Mouse (Mus musculus) neural tube, embryonic 10.5 days (tissue): ENCODE data around the gene Gm17606.
A peak's percentile ranks its signal among the peaks of the same experiment; 100 is the strongest.

Experiments
- DNase-seq: peaks from one replicate; pipeline ENCODE4 v3.0.0-alpha.2; 2017; ENCODE audit warnings: low spot score; ENCODE audit errors: extremely low spot score

The Gm17606 gene

GRCm38 (mm10) chr14:54624976-54625375 is 15.8 kb upstream of the Gm17606 start:
- DNase-seq, result no peak

DNA sequence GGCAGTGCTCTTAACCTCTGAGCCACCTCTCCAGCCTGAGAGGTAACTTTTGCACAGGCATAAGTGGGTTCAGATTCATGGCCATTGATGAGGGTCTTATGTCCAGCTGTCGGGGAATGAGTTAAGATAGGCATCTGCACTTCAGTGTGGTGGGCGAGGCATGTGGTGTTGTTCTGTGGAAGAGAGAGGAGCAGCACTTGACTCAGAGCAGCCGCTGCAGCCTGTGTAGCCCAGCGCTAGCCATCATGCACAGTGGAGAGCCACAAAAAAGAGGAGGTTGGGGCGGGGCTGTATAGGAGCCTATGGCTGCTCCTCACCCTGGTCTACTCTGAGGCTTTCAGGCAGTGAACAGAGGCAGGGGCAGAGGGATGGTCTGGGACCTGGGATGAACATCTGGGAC is 12.6 kb upstream of the Gm17606 start:
- no peak for DNase-seq

DNA sequence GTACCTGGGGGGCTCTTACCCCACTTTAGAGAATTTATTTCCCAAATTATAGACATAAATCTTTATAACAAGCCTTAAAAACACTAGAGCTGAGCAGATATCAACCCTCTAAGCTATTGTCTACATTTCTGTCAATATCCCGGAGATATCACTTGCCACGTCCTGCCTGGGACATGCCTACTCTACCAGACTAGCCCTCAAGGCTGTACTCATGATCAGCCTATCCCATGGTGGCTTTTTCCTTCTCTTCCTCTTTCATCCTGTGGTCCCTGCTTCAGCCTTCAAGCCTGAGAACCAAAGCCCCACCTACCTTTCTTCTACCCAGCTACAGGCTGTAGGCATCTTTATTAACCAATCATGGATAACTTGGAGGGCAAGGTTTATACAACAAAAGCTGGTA is 11.0 kb upstream of the Gm17606 start:
- no peak for DNase-seq

DNA sequence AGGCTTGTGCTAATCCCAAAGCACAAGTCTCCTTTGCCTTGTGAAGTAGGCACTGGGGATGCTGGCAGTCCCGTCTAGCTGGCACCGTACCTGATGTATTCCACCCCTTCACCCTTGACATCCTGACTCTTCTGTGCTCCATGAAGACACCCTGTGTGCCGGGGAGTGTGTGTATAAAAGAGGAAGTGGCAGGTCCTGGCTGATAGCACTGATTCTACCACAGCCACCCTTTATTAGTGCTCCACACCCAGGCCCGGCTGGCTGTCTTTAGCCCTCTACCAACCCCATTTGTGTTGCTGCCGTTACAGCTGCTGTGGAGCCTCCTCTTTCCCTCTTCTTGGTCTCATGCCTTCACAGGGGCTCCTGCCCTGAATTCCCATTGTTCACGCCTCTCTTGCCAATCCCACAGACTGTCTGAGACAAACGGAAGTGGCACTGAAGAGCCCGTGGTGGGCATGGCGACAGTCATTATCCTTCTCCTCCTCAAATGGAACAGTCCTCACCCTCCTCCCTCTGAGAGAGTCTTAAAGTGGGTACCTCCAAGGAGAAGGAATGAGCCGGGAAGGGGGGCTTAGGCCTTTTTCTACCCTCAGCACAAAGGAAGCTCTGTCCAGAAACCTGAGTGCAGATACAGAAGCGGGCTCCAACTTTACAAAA is 10.0 kb upstream of the Gm17606 start:
- DNase-seq, result no peak

- no peak for DNase-seq
Observed at GRCm38 (mm10) chr14:54631240-54631599, 9.5 kb upstream of the Gm17606 start.

DNA sequence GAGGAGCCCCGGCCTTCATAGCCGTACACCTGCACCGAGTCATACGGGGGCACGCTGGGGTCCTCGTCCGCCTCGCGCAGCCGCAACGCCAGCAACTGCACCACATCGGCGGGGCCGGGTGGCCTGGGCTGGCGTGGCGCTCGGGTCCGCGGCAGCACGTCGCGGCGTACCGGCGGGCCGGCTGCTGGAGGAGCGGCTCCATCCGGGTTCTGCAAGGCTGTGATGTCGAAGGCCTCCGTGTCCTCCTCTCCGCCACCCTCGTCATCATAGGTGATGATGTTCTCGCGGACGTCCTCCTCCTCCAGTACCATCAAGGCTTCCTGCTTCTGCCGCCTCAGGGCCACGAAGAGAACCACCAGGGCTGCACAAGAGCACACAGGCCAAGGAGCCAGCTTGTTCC is 8.5 kb upstream of the Gm17606 start:
- DNase-seq, result no peak

DNA sequence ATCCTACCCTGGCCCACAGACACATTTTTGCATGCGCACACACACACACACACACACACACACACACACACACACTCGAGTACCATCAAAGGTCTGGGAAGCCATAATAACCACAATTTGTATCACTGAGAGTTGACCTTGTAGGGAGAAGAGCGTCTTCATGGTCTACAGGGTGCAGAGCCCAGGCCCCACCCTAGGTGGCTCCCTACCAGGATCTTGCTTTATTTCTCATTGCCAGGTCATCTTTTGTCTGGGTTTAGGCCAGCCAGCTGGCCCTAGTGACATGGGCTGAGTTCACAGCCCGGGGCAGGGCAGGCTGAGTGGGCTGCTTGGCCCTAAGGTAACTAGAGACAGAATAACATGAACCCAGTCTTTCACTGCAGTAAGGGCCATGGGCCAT is 6.6 kb upstream of the Gm17606 start:
- no peak for DNase-seq

DNA sequence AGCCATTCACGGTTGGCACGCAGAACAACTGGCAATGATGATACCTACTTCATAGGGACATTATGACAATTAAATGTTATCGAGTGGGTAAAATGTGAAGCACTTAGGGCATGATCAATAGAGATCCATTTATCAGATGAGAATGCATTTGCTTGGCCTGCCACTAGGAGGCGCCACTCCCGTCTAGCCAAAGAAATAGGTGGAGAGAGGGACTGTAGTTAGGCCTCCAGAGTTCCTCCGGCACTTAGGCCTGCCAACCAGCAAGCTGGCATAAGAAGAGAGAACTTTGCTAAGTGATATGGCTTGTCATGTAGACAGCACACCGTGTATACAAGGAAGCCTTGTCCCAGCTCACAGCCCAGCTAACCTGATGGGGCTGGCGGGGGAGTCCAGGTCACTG is 3.8 kb upstream of the Gm17606 start:
- DNase-seq, result peak; percentile 66

DNA sequence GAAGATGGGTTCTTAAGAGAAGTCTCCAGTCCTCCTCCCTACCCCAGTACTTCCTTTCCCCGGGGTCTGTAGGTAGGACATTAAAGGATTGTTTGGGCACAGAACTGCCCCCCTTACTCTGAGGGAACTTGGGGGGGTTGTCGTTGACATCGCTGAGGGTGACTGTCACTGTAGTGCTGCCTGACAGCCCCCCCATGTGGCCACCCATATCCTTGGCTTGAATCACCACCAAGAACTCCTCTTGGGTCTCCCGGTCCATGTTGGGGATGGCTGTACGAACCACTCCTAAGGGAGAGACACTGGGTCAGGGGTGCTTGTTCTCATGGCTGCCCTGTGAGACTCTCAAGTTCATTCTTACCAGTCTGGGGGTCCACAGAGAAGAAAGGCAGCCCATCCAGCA is 2.5 kb upstream of the Gm17606 start:
- no peak for DNase-seq

GRCm38 (mm10) chr14:54640121-54640520 is 631 bp upstream of the Gm17606 start:
- DNase-seq, result peak; percentile 32

- DNase-seq, result peak; percentile 93
Observed at GRCm38 (mm10) chr14:54641305-54641969, 685 bp downstream of the Gm17606 start, which contains the start of gene Cdh24. TSS of gene Cdh24 (minus strand) at chr14:54641364.

- DNase-seq, result no peak
Observed at GRCm38 (mm10) chr14:54642224-54642944, 1.6 kb downstream of the Gm17606 start.

GRCm38 (mm10) chr14:54643011-54643410 is 2.3 kb downstream of the Gm17606 start:
- no peak for DNase-seq

DNA sequence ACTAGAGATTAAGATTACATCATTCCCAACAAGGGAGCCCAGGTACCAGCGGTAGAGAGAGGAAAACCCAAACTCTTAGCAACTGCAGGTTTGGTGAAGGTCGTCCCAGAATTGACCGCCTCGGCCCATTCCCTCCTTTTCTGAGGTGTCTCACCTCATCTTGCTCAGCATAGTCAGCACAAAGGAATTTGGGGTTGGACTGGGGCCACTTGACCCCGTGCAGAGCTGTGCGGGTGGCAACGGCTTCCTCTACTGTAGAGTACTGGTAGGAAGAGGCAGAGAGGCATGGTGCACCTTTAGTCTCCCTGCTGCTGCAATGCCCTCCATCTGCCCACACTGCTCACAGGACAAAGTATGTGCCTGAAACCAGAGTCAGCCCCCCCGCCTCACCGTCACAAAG is 3.5 kb downstream of the Gm17606 start:
- DNase-seq, result no peak

- no peak for DNase-seq
Observed at GRCm38 (mm10) chr14:54646455-54646854, 5.7 kb downstream of the Gm17606 start.

DNA sequence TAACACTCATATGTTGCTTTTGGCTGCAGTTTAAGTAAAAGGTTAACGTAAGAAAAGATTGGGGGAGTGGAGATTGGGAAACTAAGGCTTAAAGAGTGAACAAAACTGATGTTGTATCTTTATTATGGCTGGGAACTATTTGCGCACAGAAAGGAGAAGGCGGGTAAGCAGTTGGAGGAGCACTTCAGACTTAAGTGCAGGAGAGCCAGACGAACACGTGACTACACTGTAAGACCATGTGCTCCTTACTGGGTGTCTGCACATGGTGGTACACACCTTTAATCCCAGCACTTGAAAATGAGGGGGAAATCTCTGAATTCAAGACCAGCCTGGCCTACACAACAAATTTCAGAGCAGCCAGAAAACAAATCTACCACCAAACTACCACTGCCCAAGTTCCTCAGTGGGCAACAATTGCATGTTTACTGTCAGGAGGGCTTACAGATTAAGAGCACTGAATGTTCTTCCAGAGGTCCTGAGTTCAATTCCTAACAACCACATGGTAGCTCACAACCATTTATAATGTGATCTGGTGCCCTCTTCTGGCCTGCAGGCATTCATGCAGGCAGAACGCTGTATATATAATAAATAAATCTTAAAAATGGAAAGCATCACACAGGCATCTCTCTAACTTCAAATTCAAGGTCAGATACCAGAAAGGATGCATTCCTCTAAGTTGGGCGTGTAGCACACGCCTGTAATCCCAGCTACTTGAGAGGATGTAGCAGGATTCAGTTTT is 6.3 kb downstream of the Gm17606 start:
- no peak for DNase-seq

DNA sequence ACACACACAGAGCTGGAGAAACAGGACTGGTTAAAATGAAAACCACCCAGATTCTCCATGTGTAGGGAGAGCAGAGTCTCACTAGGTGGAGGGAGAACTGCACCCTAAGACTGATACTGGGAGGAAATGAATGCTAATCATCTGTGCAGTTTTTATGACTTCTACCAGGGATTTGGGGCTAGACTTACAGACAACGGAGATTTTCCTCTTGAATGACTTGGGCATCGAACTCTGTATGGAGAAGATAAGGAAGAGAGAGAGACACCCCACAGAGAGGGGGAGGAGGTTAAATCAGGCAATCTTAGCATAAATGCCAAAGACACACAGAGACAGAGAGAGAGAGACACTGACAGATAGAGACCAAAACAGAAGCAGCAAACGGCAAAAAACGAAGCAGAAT is 7.1 kb downstream of the Gm17606 start:
- DNase-seq, result no peak

DNA sequence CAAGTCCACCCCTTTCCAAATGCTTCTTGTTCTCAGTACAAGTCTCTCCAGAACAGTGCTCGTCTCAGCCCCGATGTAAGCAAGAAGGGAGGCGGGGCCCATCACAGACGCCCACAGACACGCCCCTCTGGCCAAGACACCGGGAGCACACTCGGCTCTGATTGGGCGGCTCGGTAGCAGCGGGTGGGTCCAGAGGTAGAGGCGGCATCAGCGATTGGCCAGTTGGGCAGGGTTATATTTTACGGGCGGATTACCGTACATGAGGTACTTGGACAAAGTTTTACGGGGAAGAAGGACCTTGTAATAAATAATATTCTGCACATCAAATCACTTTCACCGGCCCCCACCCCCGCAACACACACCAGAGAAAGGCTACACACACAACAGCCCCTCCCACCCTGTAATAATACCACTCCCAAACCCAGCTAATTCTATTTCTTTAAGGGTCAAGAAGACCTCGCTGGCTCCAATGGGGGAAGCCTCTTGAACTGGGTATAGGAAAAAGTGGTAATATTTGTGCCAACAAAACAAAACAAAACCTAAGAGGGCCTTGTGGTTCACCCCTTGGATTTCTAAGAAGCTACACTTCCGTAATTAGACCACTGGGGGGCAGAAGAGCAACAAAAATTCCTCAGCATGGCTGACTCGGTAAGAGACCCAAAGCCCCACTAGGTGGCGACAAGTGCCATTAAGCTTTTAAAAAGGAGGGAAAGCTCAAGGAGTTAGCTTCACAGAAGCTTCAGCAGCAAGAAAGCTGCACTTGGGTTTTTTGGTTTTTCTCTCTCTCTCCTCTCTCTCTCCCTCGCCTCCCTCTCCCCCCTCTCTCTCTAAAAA is 10.1 kb downstream of the Gm17606 start:
- DNase-seq, result peak; percentile 80

GRCm38 (mm10) chr14:54651556-54651955 is 10.8 kb downstream of the Gm17606 start:
- no peak for DNase-seq

- no peak for DNase-seq
Observed at GRCm38 (mm10) chr14:54652787-54653186, 12.0 kb downstream of the Gm17606 start.

DNA sequence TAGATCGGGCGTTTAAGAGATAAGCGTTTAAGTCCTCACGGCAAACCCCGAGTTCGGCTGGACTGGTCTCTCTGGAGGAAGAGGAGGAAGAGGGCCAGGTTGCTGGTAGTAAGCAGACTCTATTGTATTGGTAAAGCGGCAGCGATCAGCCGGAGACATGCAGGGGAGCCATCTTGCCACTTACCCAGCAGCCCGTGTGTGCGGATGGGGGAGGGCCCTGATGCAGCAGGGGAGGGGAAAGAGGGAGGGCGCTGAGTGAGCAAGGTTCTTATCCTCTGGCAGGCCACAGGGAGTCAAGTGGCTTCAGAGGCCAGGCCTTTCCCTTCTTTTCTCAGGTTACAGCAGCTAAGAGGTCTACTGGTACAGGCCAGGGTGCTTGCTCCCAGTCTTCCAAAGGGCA is 12.7 kb downstream of the Gm17606 start:
- peak; percentile 89 for DNase-seq
